Mouse (Mus musculus) cerebellum, adult 18-20 months (tissue): Measurements from ENCODE around the gene Msi2.

Source experiments
- DNase-seq, 2 experiments: peaks; one replicate each; pipeline ENCODE4 v3.0.0; 2021

Msi2 gene

DNA sequence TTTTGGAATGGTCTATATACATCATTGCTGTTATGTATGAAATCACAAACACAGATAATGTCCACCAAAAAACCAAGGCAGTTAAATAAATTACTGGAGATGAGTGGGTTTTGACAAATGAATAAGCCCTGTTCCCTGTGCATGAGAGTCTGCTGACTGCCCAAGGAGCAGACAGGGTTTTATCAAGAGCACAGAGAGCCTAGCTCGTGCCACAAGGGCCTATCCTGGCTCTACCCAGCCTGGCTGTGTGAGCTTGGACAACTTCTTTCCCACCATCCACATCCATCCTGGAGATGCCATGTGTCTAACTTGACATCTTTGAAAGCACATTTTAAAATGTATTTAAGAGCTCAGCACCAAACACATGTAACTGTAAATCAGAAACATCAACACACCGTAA is 132.4 kb downstream of the Msi2 start:
- DNase-seq = no peak

DNA sequence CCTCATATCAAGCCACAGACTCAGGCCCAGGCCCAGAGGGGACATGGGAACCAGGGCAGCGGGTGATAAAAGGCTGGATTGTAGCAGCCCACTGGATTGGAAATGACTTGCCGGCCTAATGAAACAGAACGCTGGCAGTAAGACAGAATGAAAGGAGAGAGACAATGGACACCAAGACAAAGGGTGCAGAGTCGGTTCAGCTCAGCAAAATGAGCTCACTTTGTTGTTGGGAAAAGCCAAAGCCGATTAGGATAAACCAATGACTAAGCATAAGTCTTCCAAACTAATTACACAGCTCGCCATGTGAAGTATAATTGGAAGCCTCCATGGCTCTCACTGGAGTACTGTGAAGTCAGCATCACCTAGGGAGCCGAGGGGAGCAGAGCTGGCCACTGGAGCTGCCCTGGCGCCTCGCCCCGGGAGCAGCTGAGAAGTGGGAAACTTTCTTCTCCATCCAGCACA is 133.1 kb downstream of the Msi2 start:
- DNase-seq = no peak

DNA sequence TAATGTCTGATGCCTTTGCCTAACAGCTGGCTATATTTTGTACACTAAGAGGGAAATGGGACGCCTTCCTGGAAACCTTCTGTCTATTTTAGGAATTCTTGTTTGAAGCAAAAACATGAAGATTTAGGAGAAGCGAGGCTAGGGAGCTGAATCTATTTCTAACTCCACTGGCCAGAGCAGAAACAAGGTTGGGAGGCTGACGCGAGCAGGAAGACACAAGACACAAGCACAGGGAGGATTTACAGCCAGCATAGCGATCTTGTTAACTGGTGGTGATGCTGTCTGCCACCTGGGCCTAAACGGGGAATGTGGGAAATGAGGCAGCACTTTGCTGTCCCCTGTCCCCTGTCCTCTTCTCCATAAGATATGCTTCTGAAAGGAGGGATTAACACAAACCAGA is 134.4 kb downstream of the Msi2 start:
- DNase-seq = no peak

DNA sequence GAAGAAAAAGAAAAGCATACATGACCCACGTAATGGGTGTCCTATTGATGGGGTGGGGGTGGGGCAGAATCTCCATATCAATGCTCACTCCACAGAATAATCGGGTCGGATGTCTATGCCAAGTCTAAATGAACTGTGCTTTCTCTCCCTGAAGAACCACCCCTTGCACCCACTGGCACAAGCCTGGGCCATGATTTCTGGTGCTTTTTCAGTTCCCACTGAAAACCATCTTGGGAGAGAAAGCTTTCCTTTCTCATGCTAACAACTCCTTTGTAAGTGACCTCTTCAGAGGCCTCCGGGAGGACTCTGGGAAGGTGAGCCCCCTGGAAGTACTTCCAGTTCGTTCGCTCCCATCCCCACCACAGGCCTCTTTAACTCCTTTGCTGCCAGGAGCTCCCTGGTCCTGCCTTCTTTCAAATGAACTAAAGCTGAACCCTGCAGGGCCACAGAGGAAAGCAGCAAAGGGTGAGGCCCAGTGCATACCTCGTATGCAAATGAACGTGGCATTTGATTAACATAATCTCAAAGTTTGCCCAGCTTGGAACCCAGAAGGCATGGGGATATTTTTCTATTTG is 135.0 kb downstream of the Msi2 start:
- DNase-seq = no peak

DNA sequence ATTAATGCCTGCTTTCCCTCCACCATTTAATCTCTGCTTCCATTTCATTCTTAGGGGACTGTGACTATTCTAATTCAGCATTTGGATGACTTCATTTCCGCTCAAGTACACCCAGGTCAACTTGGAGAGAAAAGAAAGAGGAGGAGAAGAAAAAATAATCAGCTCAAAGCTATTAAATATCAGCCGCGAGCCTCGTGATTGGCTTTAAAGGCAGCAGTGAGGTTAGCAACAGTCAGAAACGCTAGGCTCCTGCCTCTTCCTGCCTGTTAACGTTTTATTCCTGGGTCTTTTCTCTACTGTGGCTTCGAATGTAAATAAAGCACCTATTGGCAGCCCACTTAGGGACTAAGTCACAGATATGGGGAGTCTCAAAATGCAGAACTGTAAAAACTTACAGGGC is 135.5 kb downstream of the Msi2 start:
- DNase-seq = no peak

DNA sequence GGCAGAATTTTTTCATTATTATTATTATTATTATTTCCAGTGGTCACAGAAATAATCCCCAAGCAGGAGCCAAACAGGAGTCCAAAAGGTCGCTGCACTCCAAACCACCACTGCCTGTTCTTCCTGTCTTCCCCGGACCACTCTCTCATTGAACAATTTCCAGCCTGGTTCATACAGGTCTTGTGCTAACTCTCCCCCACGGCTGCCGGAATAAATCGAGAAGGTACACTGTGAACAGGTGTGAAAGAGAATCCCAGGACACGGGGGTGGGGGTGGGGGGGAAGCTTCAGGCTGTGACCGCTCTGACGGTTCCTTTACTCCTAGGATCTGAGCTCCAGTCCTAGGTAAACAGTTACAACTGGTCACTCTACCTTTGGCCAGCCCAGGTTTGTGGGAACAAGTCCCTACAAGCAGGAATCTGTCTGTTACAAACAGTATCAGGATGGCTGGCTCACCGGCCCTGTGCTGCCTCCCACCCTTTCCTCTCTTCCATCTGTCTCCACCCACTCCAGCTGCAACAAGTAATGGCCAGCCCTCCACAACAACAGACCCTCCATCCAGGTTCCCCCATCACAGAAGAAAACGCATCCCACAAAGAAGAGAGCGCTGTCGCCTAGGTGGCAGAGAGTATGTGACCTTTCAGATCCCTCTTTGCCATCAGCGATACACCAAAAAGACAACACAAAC is 136.1 kb downstream of the Msi2 start:
- DNase-seq = no peak

DNA sequence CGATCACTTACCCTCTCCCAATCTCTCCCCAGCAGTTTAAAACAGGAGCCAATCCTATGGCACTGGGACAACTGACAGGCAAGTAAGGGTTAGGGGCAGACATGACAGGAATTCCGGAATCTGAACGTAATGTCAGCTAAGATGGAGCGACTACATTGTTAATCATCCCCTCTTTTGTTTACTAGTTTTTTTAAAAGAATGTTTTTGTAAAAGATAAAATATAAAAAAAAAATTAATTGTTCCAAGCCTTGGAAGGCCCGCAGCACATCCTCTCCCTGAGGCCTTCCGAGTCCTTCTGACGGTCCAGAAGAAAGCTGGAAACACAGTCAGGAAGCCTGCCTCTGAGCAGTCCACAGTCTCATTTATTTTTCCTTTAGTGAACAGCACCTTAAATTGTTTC is 136.9 kb downstream of the Msi2 start:
- no peak for DNase-seq

DNA sequence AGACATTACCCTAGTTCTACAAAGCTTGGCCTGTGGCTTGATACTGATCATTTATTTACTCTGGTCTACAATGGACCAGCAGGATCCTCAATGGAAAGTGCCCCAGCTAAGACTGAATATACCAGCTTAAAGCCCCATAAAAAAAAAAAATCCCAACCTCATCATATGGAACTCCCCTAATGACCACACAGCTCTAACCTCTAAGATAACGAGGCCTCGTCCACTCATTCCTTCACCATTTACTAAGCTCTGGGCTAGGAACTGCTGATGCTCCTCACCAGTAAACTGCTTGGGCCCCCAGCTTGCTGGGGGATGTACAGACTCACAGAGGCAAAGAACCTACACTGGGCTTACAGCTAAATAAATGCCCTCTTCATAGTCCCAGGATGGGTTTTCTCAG is 139.6 kb downstream of the Msi2 start:
- DNase-seq = no peak

DNA sequence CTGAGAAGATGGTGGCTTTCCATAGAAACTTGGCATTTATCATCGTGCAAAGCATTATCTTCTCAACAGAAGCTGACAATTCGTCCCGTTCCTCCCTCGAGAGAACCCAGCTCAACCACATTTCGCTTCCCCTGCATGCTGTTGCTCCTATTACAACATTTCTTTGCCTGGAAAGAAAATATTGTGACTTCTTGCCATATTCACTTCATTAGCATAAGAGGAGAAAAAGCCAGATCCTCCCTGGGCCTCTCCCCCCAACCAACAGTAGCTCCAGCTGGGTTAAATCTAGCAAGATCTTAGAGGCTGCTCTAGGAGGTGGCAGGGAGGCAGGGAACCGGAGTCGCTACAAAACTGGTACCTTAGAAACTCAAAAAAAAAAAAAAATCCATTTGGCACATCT is 141.2 kb downstream of the Msi2 start:
- DNase-seq = no peak

DNA sequence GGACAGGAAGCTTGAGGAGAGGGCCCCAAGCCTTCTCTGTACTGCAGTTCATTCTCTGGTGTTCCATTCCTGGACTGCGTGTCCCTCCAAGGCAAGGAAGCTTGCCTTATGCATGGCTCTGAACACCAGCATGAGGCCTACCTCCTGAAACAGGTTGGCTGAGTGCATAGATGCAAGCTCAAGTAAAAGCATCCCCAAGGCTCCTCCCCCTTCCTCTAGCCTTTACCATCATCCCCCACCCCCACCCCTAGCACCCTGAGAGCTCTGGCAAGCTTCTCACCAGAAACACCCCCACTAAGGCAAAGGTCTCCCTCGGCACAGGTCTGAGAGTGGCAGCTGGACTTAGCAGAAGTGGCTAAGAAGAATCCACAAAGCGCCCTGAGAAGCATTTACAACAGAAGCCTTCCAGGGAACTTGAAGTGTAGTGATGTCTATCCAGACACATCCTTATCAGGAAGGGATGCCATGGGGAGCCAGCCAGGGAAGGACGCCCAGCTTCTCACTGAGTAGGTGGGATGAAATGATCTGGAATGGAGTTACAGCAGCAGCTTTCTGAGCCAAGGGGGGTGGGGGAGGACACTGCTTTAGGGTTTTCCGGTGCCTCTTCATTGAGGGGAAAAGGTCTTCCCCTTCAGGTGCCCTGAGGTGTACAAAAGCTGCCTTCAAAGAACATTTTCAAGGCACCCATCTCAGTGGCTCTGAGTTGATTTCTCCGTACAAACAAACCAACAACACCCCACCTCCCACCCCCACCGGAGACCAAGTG is 141.9 kb downstream of the Msi2 start:
- no peak for DNase-seq

DNA sequence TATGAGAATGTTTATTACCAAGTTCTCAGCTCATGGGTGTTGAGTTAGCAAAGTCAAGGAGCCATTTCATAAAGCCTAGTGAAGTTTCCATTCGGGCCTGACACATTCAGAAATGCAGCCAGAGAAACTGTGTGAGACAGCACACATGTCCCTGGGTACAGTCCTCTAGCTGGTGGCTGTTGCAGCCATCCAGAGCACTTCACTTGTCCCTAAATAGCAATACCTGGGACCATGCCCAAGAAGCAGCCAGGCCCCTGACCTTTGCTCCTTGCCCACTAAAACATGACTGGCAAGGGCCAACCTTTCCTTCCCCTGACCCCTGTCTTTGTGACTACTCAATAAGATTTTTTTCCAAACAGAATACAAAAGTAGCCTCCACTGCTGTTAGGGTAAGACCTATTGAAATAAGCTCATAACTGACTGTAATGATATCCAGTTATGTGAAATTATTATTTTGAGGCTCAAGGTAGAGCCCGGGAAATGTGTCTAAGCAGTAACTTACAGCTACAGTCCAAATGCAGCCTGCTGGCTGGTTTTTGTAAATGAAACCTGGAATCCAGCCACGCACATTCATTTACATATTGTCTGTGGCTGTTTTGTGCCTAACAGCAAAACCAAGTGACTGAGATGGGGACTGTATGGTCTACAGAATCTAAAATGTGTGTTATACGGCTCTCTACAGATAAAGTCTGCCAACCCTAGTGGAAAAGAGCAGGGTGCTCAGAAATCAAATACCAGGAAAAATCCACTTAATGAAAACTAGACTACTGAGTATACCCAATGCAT is 143.5 kb downstream of the Msi2 start:
- DNase-seq = peak in 1 of 2 experiments; percentile 36

DNA sequence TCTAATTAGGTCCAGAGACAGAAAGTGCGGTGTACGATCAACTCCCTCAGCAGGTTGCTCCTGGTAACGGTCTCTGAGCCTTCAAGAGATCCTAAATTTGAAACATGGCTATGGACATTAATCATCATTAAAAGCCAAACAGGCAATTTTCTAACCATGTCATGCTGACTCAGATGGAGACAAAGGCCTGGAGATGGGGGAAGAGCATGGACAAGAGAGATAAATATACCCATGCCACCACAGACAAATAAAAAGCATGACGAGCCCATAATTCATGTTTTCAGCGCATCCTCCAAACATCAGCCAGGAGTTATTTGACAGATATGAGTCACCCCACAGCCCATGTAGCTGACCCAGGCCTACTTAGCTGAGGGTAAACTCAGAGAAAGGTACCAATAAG is 145.3 kb downstream of the Msi2 start:
- DNase-seq = no peak

DNA sequence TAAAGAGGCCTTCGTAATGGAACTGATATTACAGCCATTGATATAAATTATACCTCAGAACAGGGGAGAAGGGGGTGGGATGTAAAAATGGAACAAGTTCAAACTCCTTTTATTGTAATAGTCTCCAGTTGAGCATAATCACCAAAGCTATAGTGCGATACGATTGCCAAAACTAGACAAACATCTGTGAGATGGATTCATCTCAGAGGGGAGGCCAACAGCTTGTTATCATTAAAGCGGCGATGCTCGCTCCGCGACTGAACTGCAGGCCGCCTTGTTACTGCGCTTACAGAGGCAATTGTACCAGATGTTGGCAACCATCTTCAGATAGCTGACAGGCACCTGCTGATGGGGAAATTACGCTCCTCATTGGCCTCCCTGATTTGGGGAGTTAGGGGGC is 145.9 kb downstream of the Msi2 start:
- no peak for DNase-seq

DNA sequence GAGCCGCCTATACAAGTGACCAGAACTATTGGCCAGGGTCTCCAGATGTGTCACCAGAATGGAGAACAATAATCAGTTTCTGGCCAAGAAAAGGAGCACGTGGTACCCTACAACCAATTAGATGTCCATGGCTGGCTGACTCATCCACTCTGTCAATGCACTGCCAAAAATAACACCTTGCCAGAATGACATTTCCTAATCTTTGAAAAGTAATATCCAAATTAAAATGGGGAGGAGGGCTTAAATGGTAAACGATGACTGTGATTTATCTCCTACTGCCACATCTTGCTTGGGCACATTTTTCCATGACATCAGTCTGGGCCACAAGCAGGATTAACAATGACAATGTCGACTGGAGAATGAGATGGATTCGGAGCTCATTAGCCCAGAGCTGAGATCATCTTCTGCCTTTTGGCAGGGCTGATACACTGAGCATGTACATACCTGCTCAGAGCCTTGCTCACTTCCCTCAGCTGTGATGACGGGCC is 147.6 kb downstream of the Msi2 start:
- DNase-seq = peak in 1 of 2 experiments; percentile 35

DNA sequence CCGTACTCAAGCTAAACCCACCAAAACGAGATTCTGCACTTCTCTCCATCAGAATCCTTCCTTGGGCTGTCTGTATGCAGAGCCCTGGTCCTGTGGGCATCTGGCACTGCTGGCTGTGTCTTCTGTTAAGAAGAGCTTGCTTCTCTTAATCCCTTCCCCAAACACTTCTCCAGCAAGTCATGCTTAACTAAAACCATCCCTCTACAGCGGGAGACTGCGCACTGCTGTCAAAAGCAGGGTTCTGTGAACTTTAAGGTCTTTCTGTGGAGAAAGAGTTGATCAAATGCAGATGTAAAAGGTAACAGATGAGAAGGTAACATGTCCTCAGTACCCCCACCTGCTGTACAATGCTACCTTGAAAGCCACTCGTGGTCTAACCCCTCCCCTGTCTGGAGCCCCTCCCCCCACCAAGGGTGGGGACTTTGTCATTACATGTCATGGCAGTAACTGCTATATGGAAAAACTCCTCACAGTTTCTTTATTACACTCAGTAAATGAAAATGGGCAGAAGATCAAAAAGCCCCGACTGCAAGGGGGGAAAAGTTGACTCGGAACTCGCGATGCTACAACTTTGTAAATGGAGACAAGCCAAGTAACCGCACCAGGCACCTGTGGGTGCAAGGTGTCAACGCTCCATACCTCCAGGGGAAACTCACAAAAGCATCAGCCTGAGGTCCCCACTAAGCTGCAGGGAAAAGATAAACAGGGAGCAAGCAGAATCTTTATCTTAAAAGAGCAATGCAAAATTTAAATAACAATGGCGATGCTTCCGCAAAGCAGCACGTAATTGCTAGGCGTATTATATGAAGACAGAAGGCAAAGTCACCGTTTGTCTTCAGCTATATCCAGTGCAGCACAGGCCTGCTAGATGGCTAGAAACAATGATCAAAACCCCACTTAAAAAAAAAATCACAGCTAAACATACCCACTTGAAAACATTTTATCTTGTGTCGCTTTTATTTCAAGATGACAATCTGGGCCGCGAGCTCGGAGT is 151.4 kb downstream of the Msi2 start:
- DNase-seq = no peak

DNA sequence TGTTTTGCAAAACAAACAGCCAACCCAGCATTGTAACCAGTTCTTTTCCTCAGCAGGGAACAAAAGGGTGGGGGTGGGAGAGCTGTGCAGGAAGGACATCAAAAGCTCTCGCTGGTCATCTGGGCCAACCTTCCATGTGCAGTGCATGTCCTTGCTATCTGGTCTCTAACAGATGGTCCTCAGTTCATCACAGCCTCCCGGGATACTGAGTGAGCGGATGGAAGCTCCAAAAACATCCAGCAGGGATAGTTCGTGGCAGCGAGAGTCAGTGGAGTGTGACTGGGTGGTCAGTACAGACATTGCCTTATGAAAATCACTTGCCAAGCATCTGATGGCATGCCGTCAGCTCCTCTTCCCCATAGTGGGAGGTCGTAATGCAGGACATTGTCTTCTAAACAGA is 153.5 kb downstream of the Msi2 start:
- DNase-seq = peak; percentile 54 to 59

DNA sequence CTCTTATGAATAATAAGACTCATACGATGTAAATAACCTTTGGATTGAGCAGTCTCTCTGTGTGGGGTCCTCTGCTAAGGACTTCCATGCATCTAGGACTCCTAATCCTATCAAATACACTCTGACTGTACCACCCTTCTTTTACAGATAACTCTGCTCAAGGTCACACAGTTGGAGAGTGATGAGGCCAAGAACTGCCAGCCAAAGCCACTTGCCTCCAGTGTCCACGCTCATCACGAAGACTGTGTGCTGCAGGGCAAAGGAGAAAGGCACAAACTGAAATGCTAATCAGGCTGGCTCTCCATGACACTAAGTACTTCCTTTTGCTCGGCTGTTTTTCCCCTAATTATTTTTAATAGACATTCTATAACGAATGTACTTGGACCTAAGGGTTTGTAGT is 153.9 kb downstream of the Msi2 start:
- no peak for DNase-seq

DNA sequence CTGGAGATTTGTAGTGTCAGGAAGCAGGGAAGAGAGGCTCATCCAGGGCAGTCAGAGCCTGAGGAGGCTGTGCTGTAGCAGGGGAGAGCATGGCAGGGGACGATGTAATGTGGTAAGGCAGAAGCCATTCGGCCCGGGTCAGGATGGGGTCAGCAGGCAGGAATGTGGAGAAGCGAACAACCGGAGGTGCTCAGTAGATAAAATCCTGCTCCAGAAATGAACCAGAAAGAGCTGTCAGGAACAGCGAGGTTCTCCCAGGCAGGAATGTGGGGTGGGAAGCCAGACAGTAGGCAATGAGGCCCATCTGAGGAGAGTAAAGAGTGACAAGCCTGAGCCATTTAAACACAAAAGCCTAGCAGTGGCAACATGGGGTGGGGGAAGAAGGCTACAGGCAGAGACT is 157.1 kb downstream of the Msi2 start:
- DNase-seq = no peak

DNA sequence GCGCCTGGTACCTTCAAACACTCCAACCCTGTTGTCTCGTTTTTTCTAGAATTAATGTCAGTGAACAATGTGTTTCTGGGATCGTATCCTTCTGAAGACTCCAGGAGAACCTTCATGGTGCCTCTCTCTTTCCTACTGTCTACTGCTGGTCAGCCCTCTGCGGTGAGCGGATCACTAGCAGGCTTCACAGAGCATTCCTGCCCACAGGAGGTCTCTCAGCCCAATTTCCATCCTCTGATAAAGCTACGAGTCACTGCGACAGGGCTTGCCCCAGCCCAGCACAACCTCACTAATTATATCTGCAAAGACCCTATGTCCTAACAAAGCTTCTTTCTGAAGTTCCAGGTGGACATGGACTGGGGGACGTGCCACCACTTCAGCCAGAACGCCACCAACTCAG is 157.7 kb downstream of the Msi2 start:
- DNase-seq = no peak

DNA sequence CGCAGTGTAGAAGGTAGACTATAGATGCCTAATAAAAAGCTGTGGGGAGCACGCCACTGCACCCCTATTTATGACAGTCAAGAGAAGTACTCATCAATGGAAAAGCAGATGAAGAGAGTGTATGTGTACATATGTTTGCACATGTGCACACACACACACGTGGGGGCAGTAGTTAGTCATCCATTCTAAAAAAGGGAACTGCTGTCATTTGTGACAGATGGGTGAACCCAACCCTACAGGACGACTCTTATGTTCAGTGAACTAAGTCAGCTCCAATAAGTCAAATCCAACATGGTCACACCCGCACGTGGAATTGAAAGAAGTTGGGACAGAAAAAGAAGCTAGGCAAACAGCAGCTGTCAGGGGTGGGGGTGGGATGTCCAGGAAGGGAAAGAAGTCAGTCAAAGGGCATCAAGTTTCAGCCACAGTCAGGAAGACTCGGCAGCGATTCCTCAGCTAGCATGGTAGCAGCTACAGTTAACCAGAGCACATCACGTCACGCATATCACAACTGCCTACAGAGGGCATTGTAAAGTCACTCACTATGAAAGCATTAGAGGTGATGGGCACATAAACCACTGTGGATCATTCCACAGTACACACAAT is 158.8 kb downstream of the Msi2 start:
- DNase-seq = no peak

DNA sequence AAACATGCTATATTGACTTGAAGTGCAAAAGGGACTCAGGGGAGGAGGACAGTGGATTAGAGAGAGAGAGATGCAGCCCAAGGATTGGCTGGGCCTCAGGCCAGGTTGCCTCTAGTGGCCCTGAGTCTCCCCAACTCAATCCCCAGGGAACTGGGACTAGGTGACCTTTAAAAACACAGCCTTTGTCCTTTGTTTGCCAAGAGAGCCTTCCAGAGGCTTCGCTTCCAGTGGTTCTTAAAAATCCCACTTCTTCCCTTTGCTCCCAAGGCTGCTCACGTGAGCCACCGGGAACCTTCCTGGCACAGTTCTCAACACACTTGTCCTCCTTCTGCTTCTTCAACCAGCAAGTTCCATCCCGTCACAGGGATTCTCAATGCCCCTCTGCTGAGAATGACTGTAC is 159.6 kb downstream of the Msi2 start:
- DNase-seq = no peak
